Mouse (Mus musculus) lung, postnatal 0 days (tissue): ENCODE measurements around the gene Ccnd1.

Experiments used
- CTCF ChIP-seq: IDR thresholded peaks from 2 replicates; pipeline ENCODE4 v1.5.1; 2016; ENCODE audit warnings: antibody characterized with exemption, mild to moderate bottlenecking
- EP300 ChIP-seq: IDR thresholded peaks from 2 replicates; pipeline ENCODE4 v1.6.1; 2016; ENCODE audit warnings: antibody characterized with exemption, mild to moderate bottlenecking, control low read depth

DNA sequence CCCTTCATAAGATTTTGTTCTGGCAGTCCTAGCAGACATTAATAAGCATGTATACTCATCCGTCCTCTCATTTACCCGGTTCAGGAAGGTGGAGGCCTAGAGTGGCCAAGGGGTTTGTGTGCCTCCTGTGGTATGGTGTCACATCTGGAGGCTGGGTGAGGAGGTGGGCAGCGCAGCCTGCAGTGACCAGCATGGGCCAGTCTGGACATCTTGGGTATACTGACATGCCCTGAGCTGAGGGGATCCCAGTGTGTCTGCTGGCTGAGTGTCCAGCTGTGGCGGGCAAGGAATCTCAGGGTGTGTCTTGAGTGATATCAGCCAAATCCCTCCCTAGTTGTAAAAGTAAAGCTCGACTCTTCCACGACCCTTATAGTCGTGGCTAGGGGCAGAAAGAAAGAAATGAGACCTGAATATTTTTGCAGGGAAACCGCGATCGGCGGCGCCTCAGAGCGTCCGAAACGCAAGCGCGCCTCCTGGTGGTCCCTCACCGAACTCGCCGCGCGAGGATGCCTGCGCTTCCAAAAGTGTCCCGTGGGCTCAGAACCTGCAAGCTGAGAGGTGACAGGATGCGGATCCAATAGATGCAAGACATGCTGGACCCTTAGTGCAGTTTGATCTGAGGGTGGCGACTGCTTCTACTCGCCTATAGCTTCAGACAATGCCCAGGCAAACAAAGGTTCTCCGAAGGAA lies 32.9 kb downstream of the Ccnd1 start:
- TF ChIP-seq CTCF = peak; percentile 86
- no peak for TF ChIP-seq EP300
